Mouse (Mus musculus): Measurements from ENCODE around the gene Stx7.

DNA sequence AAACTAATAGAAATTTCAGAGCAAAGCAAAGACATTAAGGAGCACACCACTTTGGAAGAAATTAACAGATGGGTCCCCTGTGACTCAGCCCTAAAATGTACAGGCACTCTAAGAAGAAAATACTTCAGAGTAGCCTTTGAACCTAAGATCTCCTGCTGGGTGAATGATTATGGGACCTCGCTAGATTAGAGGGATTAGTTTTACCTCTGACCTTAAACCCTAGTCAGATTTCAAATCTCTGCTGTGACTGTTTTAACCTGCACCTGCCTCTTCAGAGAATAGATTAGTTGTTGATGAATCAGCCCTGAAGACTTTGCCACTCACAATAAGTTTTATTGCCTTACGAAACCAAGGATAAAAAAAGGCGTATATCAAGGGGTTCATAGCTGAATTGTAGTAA, 40.9 kb upstream of the Stx7 start:
- no peak for TF ChIP-seq CTCF (conservative IDR thresholded peaks at IDR 0.05; ENCODE audit: low read length)
- no peak for TF ChIP-seq NANOG (IDR thresholded peaks at IDR 0.05; ENCODE audit: borderline replicate concordance, low read length)
- TF ChIP-seq POU5F1 (IDR thresholded peaks at IDR 0.05; ENCODE audit: borderline replicate concordance, low read length), result no peak
